Mouse (Mus musculus): ENCODE data around the gene Gadd45gip1. TPM values are rescaled to one million over a fixed set of nuclear protein-coding genes. Genes with fewer than 3 reads are reported as not detected.

Gene Gadd45gip1
- polyA plus RNA-seq, 1 experiment from 2014 or later, result 54.3 TPM

- DNase-seq (ENCODE audit: low spot score) (no peak), ATAC-seq (replicated peaks; ENCODE audit: low FRiP score, low read depth) (no peak)
- H3K4me1 ChIP-seq (replicated peaks; ENCODE audit: insufficient read depth, low read length), result no peaks in the 10 kb centered on the region; the same call in 1 of the 2 replicates
- H3K36me3 ChIP-seq (ENCODE audit: insufficient read depth, low read length), result peaks cover 44% of the 10 kb centered on the region
- TF ChIP-seq CTCF (IDR thresholded peaks at IDR 0.05; ENCODE audit: low read depth), result no peak
- no peaks in the 10 kb centered on the region for H3K9me3 ChIP-seq (replicated peaks; ENCODE audit: low read length)
- no peak overlapping the region for H3K4me2 ChIP-seq (ENCODE audit: low read length)
- H3K4me3 ChIP-seq (replicated peaks; ENCODE audit: low read depth, low read length), result no peak overlapping the region
- no peak overlapping the region for H3K9ac ChIP-seq (ENCODE audit: low read depth, low read length)
- 86% methylated on average over 19 of the region's 19 CpGs for WGBS
- H3K27ac ChIP-seq, result no peak overlapping the region
- H3K27me3 ChIP-seq (ENCODE audit: insufficient read depth, low read length), result no peaks in the 10 kb centered on the region
These were observed 2.9 kb downstream of the Gadd45gip1 start for GRCm38 (mm10) chr8:84834002-84834865.

GRCm38 (mm10) chr8:84834866-84835855 is 3.8 kb downstream of the Gadd45gip1 start:
- H3K4me3 ChIP-seq (replicated peaks; ENCODE audit: low read depth, low read length), result no peak overlapping the region
- no peak for ATAC-seq (replicated peaks; ENCODE audit: low FRiP score, low read depth)
- no peak for TF ChIP-seq CTCF (IDR thresholded peaks at IDR 0.05; ENCODE audit: low read depth)
- H3K9ac ChIP-seq (ENCODE audit: low read depth, low read length), result no peak overlapping the region
- no peak for DNase-seq (ENCODE audit: low spot score)
- H3K4me2 ChIP-seq (ENCODE audit: low read length), result no peak overlapping the region
- no peaks in the 10 kb centered on the region; the same call in 1 of the 2 replicates for H3K4me1 ChIP-seq (replicated peaks; ENCODE audit: insufficient read depth, low read length)
- H3K9me3 ChIP-seq (replicated peaks; ENCODE audit: low read length), result no peaks in the 10 kb centered on the region
- peaks cover 44% of the 10 kb centered on the region for H3K36me3 ChIP-seq (ENCODE audit: insufficient read depth, low read length)
- no peaks in the 10 kb centered on the region for H3K27me3 ChIP-seq (ENCODE audit: insufficient read depth, low read length)
- H3K27ac ChIP-seq, result no peak overlapping the region
- WGBS, result 67% methylated on average over 10 of the region's 10 CpGs

GRCm38 (mm10) chr8:84837149-84837911 is 6.0 kb downstream of the Gadd45gip1 start:
- Histone ChIP-seq H3K4me3 (replicated peaks; ENCODE audit: low read depth, low read length) (no peak overlapping the region), H3K4me2 (ENCODE audit: low read length) (no peak overlapping the region), H3K9ac (ENCODE audit: low read depth, low read length) (no peak overlapping the region), H3K27me3 (ENCODE audit: insufficient read depth, low read length) (no peaks in the 10 kb centered on the region), H3K36me3 (ENCODE audit: insufficient read depth, low read length) (peaks cover 52% of the 10 kb centered on the region), H3K27ac (no peak overlapping the region), H3K9me3 (replicated peaks; ENCODE audit: low read length) (no peaks in the 10 kb centered on the region), H3K4me1 (replicated peaks; ENCODE audit: insufficient read depth, low read length) (no peaks in the 10 kb centered on the region; the same call in 1 of the 2 replicates)
- ATAC-seq (replicated peaks; ENCODE audit: low FRiP score, low read depth) (no peak; the same call in 1 of the 2 replicates), DNase-seq (ENCODE audit: low spot score) (peak; percentile 73)
- 31% methylated on average over 8 of the region's 8 CpGs for WGBS
- no peak for TF ChIP-seq CTCF (IDR thresholded peaks at IDR 0.05; ENCODE audit: low read depth)

GRCm38 (mm10) chr8:84837912-84838470 is 6.7 kb downstream of the Gadd45gip1 start:
- H3K27me3 ChIP-seq (ENCODE audit: insufficient read depth, low read length), result no peaks in the 10 kb centered on the region
- no peak overlapping the region for H3K4me2 ChIP-seq (ENCODE audit: low read length)
- H3K4me1 ChIP-seq (replicated peaks; ENCODE audit: insufficient read depth, low read length), result no peaks in the 10 kb centered on the region; the same call in 1 of the 2 replicates
- peaks cover 59% of the 10 kb centered on the region for H3K36me3 ChIP-seq (ENCODE audit: insufficient read depth, low read length)
- H3K27ac ChIP-seq, result no peak overlapping the region
- H3K9me3 ChIP-seq (replicated peaks; ENCODE audit: low read length), result no peaks in the 10 kb centered on the region
- no peak for TF ChIP-seq CTCF (IDR thresholded peaks at IDR 0.05; ENCODE audit: low read depth)
- ATAC-seq (replicated peaks; ENCODE audit: low FRiP score, low read depth) (no peak), DNase-seq (ENCODE audit: low spot score) (no peak)
- H3K4me3 ChIP-seq (replicated peaks; ENCODE audit: low read depth, low read length), result no peak overlapping the region
- 64% methylated on average over 15 of the region's 15 CpGs for WGBS
- no peak overlapping the region for H3K9ac ChIP-seq (ENCODE audit: low read depth, low read length)

- WGBS, result 82% methylated on average over 5 of the region's 5 CpGs
- Histone ChIP-seq H3K27ac (no peak overlapping the region), H3K4me1 (replicated peaks; ENCODE audit: insufficient read depth, low read length) (no peaks in the 10 kb centered on the region; the same call in 1 of the 2 replicates), H3K9ac (ENCODE audit: low read depth, low read length) (no peak overlapping the region), H3K4me3 (replicated peaks; ENCODE audit: low read depth, low read length) (no peak overlapping the region), H3K27me3 (ENCODE audit: insufficient read depth, low read length) (no peaks in the 10 kb centered on the region), H3K36me3 (ENCODE audit: insufficient read depth, low read length) (peaks cover 64% of the 10 kb centered on the region), H3K4me2 (ENCODE audit: low read length) (no peak overlapping the region), H3K9me3 (replicated peaks; ENCODE audit: low read length) (no peaks in the 10 kb centered on the region)
- DNase-seq (ENCODE audit: low spot score) (no peak), ATAC-seq (replicated peaks; ENCODE audit: low FRiP score, low read depth) (no peak)
- no peak for TF ChIP-seq CTCF (IDR thresholded peaks at IDR 0.05; ENCODE audit: low read depth)
These were observed 7.2 kb downstream of the Gadd45gip1 start for GRCm38 (mm10) chr8:84838513-84838912.

Data from kidney, postnatal 0 days (tissue).